Comparison of ENCODE assay signal across 11 mouse cellular contexts in the genomic region with DNA sequence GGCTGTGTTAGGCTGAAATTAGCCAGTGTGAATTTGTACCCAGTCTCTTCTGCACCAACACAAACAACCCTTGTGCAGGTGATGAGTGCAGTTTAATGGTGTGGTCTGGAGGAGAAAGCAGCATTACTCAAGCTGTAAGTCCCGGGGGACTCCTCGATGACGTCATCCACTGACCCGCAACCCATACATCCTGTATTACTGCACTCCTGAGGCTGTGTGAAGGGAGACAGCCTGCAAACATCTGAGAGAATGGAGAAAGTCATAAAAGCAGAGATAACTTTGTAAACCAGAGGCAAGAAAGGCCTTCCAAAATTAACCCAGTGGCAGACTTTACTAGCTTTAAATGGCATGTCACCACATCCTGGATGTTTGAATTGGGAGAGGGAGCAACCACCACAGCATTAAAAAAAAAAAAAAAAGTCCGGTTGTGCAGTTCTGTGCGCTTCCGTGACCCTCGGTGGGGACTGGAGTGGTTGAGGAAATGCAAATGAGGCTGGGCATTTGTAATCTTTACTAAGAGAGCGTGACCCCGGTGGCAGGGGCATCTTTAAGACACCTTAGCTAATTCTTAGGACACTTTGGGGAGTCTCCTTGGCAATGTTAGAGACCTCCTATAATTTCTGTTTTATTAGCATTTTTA. TPM values are rescaled to one million over a fixed set of nuclear protein-coding genes. Genes with fewer than 3 reads are reported as not detected.
DNase-seq lines count a peak whose midpoint lies in the region; ATAC-seq and TF ChIP-seq lines count a peak whose summit lies in the region.
"Had no signal": no experiment of that assay in that cellular context is flagged by ENCODE, and none has a peak within 500 bp of the region (broad histone marks: within the 10 kb centered on the region; RNA-seq: fewer than 3 reads in every experiment).

No protein-coding gene starts in this region.

- H3K4me3 ChIP-seq in embryonic facial prominence, embryonic 15.5 days (replicated peaks), result no peak overlapping the region
- H3K4me3 ChIP-seq in embryonic facial prominence, embryonic 10.5 days, result no peak overlapping the region
- H3K4me3 ChIP-seq in myocyte, result no peak overlapping the region
- H3K4me3 ChIP-seq: stomach, embryonic 15.5 days had no signal

- CTCF ChIA-PET in Patski (lab: Charles Lee), result interaction anchor here (1.9 to 3.4 kb wide), 2 partner anchors 20 to 68 kb away, joined by 5 to 10 read pairs; no protein-coding TSS in a partner anchor

- peak; percentile 47; the same call in 1 of the 2 replicates for ATAC-seq in embryonic facial prominence, embryonic 15.5 days (ENCODE audit: insufficient number of reproducible peaks, low FRiP score, low TSS enrichment, low read depth)
- ATAC-seq in Patski, result peak; percentile 34

- TF ChIP-seq CTCF in Patski (IDR thresholded peaks at IDR 0.05), result no peak

- H3ac ChIP-seq in myocyte (ENCODE audit: control insufficient read depth, insufficient read length), result no peak overlapping the region

- WGBS in embryonic facial prominence, embryonic 15.5 days, result 58% methylated on average over 10 of the region's 10 CpGs
- WGBS in embryonic facial prominence, embryonic 10.5 days, result 71% methylated on average over 10 of the region's 10 CpGs

- POLR2A ChIA-PET in Patski (lab: Charles Lee), result interaction anchor here (0.7 to 0.8 kb wide), 2 partner anchors 12 to 27 kb away, joined by 3 to 4 read pairs; no protein-coding TSS in a partner anchor

- no peaks in the 10 kb centered on the region for H3K79me2 ChIP-seq in myocyte (ENCODE audit: control insufficient read depth, insufficient read depth)

- no peak overlapping the region for H3K4me2 ChIP-seq in embryonic facial prominence, embryonic 15.5 days (replicated peaks)
- peak overlapping the region; percentile 50 for H3K4me2 ChIP-seq in myocyte (ENCODE audit: low read depth)
- H3K4me2 ChIP-seq: stomach, embryonic 15.5 days had no signal

- H3K36me3 ChIP-seq in embryonic facial prominence, embryonic 15.5 days, result no peaks in the 10 kb centered on the region
- no peaks in the 10 kb centered on the region for H3K36me3 ChIP-seq in embryonic facial prominence, embryonic 10.5 days (replicated peaks)
- H3K36me3 ChIP-seq in myocyte (ENCODE audit: control insufficient read depth, insufficient read depth), result no peaks in the 10 kb centered on the region
- H3K36me3 ChIP-seq: stomach, embryonic 15.5 days had no signal

- no peak overlapping the region for H3K9ac ChIP-seq in embryonic facial prominence, embryonic 15.5 days
- H3K9ac ChIP-seq: stomach, embryonic 15.5 days had no signal

- H3K27me3 ChIP-seq in embryonic facial prominence, embryonic 15.5 days, result no peaks in the 10 kb centered on the region
- no peaks in the 10 kb centered on the region for H3K27me3 ChIP-seq in embryonic facial prominence, embryonic 10.5 days (replicated peaks; ENCODE audit: low read depth, poor library complexity, severe bottlenecking)
- H3K27me3 ChIP-seq in Patski (no peaks in the 10 kb centered on the region), myocyte (ENCODE audit: control insufficient read depth, insufficient read depth, insufficient read length) (no peaks in the 10 kb centered on the region)
- H3K27me3 ChIP-seq: stomach, embryonic 15.5 days had no signal

- H3K27ac ChIP-seq in embryonic facial prominence, embryonic 15.5 days (replicated peaks), result no peak overlapping the region
- H3K27ac ChIP-seq in embryonic facial prominence, embryonic 10.5 days (replicated peaks), result no peak overlapping the region
- H3K27ac ChIP-seq: stomach, embryonic 15.5 days had no signal

- intact Hi-C loops in gastrocnemius, postnatal 36 days (cut with DNase I), result no loop called here

- H3K4me1 ChIP-seq in embryonic facial prominence, embryonic 15.5 days, result no peaks in the 10 kb centered on the region
- peaks cover 19% of the 10 kb centered on the region for H3K4me1 ChIP-seq in embryonic facial prominence, embryonic 10.5 days
- H3K4me1 ChIP-seq: stomach, embryonic 15.5 days had no signal

- no peak for TF ChIP-seq POLR2A in myocyte (IDR thresholded peaks at IDR 0.05; ENCODE audit: insufficient read length, low read depth)

- in situ Hi-C loops in Patski (cut with MboI; ENCODE audit: low pct_unique_long_range_greater_than_20kb), result no loop called here

- no peak for DNase-seq in embryonic facial prominence, embryonic 10.5 days (ENCODE audit: low spot score)
- peak; percentile 72 for DNase-seq in 3134 (ENCODE audit: extremely low read depth, insufficient read length, low spot score)
- DNase-seq in Patski (ENCODE audit: low read depth, low spot score), result peak; percentile 34
- no peak for DNase-seq in gastrocnemius, postnatal 36 days
- DNase-seq in kidney, adult 18-20 months, result no peak
- no peak for DNase-seq in yolk sac, embryonic 10.5 days (ENCODE audit: low spot score)
- DNase-seq: kidney, postnatal 36 days; liver had no signal

- no peaks in the 10 kb centered on the region for H3K9me3 ChIP-seq in embryonic facial prominence, embryonic 15.5 days (replicated peaks)
- H3K9me3 ChIP-seq in embryonic facial prominence, embryonic 10.5 days, result no peaks in the 10 kb centered on the region
- H3K9me3 ChIP-seq: stomach, embryonic 15.5 days had no signal

TF ChIP-seq in myocyte, 11 proteins besides CTCF, POLR2A, EP300 and RAD21:
- peak in 1 of 3 experiments; percentile 11 for TF ChIP-seq MYOD1 (IDR thresholded peaks at IDR 0.05; ENCODE audit: control insufficient read depth in 1 of 3, insufficient read length in 2 of 3, low read depth in 2 of 3)
- peak; percentile 77 for TF ChIP-seq CEBPB (IDR thresholded peaks at IDR 0.05; ENCODE audit: insufficient read depth, poor library complexity, severe bottlenecking)
- peak; percentile 11 for TF ChIP-seq TCF12 (IDR thresholded peaks at IDR 0.05; ENCODE audit: insufficient read depth, poor library complexity, severe bottlenecking)
- no peak for TF ChIP-seq E2F4 (IDR thresholded peaks at IDR 0.05; ENCODE audit: insufficient read depth)
- TF ChIP-seq TCF3 (IDR thresholded peaks at IDR 0.05; ENCODE audit: insufficient read length, low read depth), result no peak

RNA-seq across cellular contexts. Expression of gene Lpar3, which starts 36.8 kb away (rescaled TPM):
- polyA plus RNA-seq in embryonic facial prominence, embryonic 15.5 days (2015; fragmentation: Nextera tagmentation; extraction: Ambion mirVana), result 4.6 and 5.3 TPM in 2 replicates
- 0.55 and 0.72 TPM in 2 replicates for polyA plus RNA-seq in embryonic facial prominence, embryonic 10.5 days (2016; fragmentation: Nextera tagmentation; extraction: Ambion mirVana)
- polyA plus RNA-seq in Patski (2021), result 0.04 TPM
- polyA plus RNA-seq in myocyte (2012; fragmentation: generic; extraction: Trizol), result 0.22 TPM
- total RNA-seq in gastrocnemius, postnatal 36 days (2021), result under 1 TPM in 1 of 2 experiments, not detected in 1; 0.17 TPM

Comparison
In these comparisons a context has a peak if more than half of its experiments do, and no peak if none do; other contexts are left out.
1. DNase-seq: peak in 3134 (single experiment) and Patski (single experiment); none in embryonic facial prominence, embryonic 10.5 days (single experiment), gastrocnemius, postnatal 36 days (0 of 2), kidney, adult 18-20 months (single experiment) and yolk sac, embryonic 10.5 days (single experiment).